Mouse (Mus musculus) urinary bladder, postnatal 25 days (tissue): ENCODE data around the gene Prox1.

Experiments
- DNase-seq: peaks from one replicate; pipeline ENCODE4 v3.0.0; 2022; ENCODE audit warnings: low spot score

Prox1 gene

DNA sequence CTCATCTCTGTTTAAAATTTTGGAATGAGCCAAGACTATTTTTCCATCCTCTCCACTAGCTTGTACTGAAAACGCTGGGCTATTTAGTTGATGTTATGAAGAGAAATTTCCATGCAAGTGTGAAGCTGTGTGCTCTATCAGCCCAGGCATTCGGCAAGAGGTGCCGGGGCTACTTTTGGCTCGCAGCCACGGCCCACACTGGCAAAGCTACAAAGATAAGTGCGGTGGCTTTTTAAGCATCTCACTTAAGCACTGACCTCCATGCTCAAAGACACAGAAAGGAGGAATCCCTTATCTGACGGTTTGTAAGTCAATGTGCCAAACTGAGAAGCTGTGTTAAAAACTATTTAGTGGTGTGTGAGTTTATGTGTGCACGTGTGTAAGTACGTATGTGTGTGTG is 26.9 kb downstream of the Prox1 start:
- no peak for DNase-seq

DNA sequence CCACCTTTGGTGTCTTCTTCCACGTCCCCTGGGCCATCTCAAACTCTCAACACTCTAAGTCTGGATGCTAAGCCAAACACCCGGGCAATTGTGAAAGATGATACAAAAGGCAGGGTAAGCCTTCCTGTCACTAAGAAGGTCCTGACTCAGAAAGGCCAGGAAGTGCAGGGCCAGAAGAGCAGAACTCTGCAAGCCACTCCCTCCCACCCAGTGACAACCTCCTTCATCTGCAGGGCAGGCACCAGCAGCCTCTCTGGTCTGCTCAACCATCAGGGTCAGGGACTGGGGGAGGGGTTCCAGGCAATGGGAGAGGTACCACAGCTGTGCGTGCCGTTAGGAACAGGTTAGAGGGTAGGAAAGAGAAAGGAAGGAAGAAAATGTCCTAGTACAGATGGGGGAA is 27.9 kb downstream of the Prox1 start:
- DNase-seq, result no peak

DNA sequence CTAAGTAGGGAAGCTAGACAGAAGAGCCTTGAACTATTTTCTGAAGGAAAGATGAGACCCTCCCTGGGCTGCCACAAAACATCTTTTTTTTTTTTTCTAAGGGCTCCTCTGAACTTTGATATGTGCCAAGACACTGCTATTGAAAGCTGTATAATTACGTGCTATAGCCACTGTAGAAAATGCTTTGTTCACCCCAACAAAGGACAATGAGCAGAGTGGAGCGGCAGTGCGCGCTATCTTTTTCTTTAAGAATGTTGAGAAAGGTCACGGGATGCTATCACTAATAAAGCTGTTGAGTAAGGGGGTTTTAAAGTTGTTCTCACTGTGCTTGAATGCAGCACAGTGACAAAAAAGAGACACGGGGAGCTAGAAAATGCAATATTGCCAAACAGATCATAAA is 30.0 kb downstream of the Prox1 start:
- DNase-seq, result no peak

DNA sequence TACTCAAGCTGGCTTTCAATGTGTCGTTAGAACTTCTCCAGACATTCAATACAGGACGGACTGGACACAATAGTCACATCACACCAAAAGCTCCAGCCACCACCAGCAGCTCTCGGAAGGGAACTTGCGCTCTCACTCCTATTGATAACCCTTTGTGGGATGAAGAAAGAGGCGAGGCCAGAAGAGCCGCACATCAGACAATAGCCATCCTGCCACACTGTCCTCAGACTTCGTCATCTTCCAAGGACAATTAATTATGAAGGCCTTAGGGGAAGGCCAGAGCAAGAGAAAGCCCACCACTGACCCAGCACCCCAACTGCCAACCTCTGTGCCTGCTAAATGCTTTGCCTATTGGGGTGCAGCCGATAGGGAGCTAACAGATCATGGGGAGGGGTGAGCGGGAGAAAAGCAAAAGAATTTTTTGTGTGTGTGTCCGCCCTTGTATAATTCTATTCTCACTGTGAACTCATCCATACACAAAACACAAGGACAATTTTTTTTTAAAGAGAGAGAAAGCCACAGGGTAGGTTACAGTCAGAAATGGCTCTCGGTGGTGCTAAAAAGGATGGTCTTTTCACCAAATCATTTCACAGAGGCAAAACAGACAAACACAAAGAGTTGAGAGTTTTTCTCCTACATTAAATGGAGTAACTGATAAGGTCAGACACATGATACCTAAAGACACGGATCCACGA is 30.7 kb downstream of the Prox1 start:
- no peak for DNase-seq

DNA sequence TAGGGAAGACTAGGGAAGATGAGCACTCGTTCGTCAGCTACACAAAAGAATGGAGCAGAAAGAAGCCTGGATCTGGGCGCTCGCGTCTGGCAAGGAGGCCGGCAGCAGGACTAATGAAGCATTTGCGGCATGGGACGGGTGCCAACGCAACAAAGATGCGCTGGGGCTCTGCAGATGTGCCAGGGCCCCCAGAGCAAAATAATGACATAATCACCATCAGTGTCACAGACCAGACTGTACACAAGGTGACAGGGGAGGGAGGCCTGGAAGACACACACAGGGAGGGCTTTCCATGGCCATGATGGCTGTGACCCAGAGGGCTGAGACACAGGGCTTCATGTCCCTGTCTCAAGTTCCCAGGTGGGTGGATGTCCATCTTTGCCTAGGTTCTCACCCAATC is 32.6 kb downstream of the Prox1 start:
- no peak for DNase-seq

DNA sequence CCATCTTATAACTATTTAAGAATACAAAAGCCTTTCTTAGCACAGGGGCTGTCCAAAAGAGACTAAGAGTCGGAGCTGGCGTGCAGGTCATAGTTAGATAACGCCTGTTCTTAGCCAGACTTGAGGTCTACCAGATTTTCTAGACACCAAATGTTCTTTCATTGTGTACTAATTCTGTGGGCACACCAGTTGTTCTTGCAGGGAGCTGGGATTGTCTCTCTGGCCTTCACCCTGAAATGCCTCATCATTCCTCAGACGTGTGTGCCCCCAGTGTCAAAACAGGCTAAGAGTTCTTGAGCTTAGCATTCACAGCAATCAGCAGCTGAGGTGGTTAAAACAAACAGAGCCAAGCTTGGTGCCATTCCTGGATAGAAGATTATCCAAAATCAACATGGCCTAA is 37.6 kb downstream of the Prox1 start:
- DNase-seq, result no peak

DNA sequence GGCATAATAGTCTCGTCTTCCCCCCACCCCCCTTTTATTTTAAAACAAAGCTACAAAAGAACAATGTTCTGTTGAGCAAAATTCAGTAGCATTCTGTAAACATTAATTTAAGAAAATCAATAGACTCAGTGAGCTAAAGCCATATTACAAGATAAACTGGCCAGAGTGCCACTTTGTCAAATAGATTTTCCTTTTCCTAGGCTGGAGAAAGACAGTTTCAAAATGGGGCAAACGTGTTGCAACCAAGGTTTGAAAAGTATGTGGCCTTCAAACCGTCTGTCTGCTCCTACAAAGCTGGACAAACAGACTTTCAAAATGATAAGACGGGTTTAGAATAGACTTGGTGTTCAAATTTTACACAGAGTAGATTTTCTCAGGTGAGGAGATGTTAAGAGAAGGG is 39.6 kb downstream of the Prox1 start:
- DNase-seq, result no peak

DNA sequence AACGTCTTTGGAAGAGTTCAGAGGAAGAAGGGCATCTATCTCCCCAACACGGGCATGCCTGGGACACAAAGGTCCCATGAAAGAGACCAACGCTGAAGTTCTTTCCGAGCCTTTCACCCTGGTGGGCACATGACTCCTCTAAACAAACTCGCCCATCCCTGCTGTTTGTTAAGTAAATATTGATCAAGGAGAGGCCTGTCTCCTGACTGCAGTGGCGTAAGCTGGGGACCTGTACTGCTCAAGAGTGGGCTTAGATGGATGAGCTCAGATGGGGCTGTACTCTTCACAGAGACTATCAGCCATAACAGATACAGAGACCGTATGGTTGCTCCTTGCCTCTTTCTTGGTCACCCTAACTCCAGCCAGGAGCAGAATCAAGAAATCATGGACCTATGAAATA is 41.0 kb downstream of the Prox1 start:
- DNase-seq, result no peak

DNA sequence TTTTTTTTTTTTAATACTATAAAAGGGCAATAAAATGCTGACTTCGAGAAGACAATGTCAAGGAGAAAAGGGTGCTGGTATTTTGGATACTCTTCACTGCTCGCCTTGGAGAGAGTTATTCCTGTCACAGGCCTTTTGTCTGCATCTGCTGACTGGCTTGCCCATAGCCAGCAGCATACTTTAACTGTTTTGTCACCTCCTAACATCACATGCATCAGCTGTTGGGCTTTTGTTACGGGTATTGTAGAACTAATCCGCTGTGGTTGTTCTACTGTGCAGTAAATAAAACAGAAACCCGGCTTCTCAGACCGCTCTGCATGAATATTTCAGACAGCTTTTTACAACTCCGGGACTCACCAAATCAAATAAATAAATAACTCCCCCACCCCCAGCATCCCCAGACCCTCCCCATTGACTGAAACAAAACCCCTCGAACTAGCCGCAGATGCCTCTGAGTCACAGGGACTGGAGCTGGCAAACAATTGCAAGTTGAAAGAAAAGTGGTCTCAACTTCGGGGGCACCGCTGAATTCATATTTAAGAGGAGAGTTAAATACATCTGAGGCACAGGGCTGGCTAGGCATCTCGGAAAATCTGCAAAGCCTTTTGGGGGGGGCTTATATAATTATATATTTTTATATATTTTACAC is 41.7 kb downstream of the Prox1 start:
- no peak for DNase-seq

DNA sequence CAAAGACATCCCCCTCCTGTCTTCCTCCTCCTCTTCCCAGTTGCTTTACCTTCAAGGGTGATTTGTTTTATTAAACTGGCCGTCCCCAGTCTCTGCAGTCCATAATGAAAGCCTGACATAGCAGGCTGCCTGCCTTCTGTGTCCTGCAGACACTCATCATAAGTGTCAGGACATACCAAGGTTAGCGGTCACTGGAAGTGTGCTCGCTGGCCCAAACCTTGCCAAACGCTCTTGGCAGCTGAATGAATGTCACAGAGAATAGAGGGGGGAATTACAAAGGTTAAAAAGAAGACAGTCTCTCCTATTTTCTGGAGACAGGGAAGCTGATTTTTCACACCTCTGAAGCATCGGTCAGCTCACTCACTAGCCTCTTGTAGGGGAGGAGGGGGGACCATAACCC is 42.6 kb downstream of the Prox1 start:
- no peak for DNase-seq

DNA sequence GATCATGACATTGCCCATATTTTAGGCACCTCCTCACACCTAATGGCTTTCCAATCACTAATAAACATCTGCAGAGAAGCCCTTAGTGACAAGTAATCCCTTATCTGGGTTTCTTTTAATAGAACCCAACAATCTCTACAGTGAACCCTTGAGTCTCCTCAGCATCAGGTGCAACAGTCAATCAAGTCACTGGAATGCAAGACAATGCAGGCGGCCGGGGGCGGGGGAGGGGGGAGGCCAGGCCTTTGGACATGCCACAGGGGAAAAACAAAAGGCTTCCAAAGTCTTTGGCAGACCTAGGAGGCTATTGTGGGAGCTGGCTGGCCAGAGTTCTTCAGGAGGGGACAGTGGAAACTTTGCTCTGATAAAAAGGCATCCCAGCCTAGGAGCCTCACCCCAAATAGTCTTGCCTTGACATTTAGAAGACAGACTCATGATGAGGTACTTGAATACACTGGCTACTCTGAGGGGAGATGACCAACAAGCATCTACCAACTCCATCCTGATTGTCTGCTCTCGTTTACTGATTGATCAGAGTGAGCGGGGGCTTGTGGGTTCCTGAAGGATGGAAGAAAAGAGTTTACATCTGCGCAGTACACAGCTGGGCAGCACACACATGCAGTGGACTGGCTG is 43.2 kb downstream of the Prox1 start:
- DNase-seq, result no peak

DNA sequence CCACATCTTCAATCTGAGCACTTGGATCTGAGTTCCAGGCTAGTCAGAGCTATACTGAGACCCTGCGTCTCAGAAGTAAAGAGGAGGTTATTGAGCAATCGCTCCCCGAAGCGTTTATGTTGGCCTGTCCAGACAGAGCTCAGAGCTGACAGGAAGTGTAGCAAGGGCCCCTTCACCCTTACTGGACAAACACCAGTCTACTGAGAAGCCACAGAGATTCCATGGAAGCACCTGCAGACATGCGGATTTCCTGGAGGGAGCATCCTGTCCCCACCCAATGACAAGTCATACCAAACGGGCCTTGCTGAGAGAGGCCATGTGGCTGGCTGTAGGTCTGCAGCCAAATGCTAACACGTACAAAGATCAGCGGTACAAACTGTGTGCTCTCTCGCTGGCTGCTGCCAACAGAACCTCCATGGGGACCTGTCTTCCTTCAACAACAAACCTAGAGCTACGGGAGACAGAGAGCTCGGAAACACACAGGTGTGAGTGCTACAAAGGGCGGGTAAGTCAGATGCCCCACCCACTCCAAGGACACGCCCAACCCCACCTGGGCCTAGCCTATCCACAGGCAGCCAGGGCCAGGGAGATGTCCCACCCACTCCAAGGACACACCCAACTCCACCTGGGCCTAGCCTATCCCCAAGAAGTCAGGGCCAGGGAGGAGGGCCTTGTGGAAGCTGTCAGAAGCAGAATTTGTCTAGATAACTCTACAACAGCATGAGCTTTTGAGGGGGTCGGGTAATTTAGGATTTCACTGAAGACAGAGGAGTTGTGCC is 45.4 kb downstream of the Prox1 start:
- DNase-seq, result no peak

DNA sequence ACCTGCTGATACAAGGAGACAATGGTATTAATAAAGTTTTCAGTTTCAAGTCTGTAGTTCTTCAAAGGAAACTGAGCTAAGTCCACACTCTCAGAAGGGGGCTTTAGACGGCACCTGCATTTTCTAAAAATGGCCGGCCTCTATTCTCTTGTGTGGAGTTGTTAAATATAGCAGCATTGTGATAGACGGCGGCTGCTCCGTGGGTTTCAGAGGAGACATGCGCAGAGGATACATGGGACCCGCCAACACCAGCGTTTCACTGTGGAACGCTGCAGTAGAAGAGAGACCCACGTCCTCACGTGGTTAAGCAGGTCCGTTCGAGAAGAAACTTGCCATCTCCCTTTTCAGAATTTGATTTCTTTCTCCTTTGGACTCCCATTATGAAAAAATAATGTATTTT is 47.1 kb downstream of the Prox1 start:
- no peak for DNase-seq

DNA sequence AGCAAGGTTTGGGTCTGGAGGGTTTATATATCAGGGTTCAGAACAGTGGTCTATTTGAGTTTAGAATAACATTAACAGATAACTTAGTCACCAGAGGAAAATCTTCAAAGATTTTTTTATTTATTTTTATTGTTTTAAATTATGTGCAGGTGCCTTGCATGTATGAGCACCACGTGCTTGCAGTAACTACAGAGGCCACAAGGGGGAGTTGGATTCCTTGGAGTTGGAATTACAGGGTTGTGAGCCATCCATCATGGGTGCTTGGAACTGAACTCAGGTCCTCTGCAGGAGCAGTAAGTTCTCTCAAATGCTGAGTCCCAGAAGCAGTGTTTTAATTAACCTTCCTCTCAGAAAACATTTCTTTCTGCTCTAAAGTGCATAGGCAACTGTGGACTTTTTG is 54.5 kb downstream of the Prox1 start:
- no peak for DNase-seq

DNA sequence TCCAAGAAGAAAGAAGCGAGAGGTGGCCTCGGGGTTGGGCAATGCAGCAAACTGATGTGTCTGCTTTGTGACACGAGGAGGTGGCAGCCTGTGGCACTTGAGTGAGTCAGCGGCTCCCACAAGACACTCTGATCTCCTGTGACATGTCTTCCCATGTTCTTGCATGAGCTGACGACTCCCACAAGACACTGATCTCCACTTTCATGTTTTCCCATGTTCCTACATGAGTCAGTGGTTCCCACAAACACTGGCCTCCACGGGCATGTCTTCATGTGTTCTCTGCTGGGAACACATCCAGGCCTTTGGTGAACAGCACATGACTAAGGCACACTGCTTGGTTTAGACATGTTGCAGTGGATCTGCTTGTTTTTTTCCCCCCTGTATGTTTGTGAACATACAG is 58.8 kb downstream of the Prox1 start:
- DNase-seq, result no peak

DNA sequence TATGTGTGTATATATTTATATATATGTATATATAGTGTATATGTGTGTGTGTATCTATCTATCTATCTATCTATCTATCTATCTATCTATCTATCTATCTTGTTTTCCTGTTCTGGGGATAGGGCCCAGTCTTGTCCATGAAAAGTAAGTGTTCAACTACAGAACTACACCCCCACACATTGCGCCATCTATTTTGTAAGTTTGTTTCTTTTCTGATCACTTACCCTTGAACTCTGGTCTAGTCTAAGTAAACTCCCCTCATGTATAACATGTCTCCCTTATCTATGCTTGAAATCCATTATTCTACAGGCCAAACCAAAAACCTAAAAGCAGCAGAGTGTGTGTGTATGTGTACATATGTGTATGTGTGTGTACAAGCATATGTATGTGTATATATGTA is 62.9 kb downstream of the Prox1 start:
- no peak for DNase-seq

DNA sequence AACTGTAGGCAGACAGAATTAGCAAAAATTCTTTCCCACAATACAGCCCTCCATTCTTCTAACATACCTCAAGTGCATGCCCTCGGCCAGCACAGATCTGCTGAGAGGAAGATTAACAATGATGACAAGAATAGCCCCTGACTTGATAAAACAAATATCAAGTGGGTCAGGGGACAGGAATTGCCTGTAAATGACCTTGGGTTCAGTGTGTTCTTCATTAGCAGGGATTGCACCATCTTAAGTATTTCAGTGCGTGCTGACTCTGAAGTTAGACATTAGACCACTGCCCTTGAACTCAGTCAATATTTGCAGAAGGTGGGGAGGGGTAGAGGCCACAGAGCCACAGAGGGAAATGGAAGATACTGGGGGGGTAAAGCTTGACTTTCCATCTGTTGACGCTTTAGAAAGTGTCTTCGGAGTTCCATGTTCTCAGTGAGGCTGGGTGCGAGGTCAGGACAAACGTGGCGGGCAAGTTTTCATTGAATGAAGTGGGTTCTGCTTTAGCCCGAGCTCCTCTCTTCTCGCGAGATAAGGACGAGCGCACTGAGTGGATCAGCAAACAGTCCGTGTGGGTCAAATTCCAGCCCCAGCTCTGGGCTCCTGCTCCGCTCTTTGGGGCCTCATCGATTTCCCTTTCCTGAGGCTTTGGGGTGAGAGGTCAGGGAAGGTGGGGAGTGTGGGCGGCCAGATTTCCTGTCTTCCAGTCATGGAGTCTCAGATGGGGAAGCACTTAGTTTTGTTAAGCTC is 63.7 kb downstream of the Prox1 start:
- DNase-seq, result no peak

DNA sequence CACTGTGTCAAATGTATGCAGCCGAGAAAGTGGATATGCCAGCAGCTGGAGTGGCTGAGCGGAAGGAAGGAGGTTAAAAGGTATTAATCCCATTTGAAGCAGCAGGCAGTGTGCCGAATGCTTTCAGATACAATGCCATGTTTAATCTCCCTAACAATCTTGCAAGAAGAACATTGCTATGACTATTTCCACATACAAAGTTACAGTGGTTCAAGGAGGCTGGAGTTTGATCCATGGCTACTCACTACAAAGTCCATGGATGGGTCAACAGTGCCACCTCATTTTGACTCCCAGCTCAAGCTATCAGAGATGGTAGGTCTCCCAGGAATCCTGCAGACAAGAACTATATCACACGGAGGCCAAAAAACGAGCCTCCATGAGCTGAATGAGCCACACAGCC is 64.5 kb downstream of the Prox1 start:
- no peak for DNase-seq

DNA sequence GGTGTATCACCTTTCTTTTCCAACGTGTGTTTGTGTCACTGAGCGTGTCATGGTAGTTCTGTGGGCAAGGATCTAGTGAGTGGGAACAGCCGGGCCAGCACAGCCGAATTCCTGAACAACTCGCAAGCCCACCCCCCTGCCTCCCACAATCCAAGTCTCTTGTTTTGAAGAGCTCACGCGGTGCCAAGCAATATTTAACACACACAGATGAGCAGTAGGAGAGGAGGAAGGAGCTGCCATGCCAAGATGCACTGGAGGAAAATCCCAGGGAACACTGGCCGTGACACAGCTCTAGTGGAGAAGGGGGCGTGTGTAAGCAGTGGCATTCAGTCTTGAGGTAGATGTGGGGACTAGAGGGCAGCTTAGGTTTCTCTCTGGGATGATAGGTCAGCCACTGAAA is 77.2 kb downstream of the Prox1 start:
- DNase-seq, result no peak

DNA sequence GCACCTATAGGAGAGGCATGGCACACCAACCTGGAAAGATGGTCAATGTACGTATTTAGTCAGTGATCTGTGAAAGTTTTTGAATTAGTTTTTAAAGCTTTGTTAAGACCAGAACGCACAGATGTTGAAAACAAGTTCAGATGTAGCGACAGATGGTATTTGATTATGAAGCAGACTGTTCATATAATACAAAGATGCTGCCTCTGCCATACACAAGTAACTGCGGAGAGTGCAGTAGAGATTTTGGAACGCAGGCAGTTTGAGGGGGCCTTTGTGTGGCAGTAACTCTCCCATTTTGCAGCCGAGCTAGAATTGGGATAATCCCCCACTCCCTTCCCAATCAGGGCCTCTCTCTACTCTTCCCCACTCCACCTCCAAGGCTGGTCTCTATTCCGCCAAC is 78.4 kb downstream of the Prox1 start:
- DNase-seq, result no peak

DNA sequence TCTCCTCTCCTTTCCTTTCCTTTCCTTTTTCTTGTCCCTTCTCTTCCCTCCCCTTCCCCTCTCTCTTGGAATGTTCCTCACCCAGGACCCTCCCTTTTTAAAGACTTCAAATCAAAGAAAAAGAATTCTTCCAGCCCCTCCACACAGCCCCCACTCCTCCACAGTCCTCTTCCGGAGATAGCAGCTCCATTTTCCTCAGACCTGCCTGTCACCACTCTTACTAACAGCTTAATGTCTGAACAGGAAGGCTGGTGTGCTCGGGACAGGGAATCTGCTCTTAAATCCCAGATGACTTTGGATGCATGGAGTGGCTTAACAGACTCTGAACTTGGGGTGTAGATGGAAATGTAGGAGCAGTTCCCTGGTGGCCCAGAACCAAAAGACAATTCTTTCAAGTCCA is 81.6 kb downstream of the Prox1 start:
- DNase-seq, result no peak

DNA sequence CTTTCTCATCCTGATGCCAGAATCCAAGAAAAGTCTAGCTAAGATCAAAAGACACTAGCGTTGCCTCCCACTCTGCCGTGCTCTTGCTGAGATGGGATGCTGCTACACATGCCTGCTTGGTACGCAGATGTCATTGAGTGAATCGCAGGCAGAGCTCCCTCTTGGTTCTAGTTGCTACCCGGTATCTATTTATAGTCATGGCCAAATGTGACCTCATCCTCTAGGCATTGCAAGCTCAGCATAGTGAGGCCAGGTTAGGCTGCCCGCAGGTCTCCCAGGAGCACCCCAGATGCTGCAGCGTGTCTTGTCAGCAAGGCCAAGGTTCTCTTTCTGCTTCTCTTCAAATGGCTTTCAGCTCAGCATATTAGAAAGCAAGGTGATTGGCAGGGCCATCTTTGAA is 84.8 kb downstream of the Prox1 start:
- no peak for DNase-seq
